Mouse (Mus musculus) liver, adult 2 months (tissue): ENCODE measurements around the gene Zic5. TPM values are rescaled to one million over a fixed set of nuclear protein-coding genes. Genes with fewer than 3 reads are reported as not detected.
"Not testable (repeated sequence)": the region's sequence is repeated elsewhere in the genome, so short reads cannot be mapped to it uniquely, and the experiment has no call there.

Experiments used
- DNase-seq: peaks from one replicate; pipeline ENCODE4 v3.0.0-alpha.2; 2011; ENCODE audit warnings: low read depth, low spot score; ENCODE audit errors: extremely low read depth
- H3K27ac ChIP-seq: fragments of 200-500 bp; replicated peaks from 2 replicates; pipeline ENCODE4 v1.5.1; 2012; ENCODE audit warnings: low read depth, mild to moderate bottlenecking, control low read depth, inconsistent platforms, low read length; ENCODE audit not compliant: insufficient read depth
- H3K27me3 ChIP-seq: fragments of 200-500 bp; 2 replicates; pipeline ENCODE4 v1.6.1; 2012; ENCODE audit warnings: mild to moderate bottlenecking, moderate library complexity, low read length, inconsistent platforms; ENCODE audit not compliant: control insufficient read depth, insufficient read depth
- H3K36me3 ChIP-seq: fragments of 200-500 bp; 2 replicates; pipeline ENCODE4 v1.6.1; 2012; ENCODE audit warnings: low read length, inconsistent platforms; ENCODE audit not compliant: control insufficient read depth, insufficient read depth
- H3K4me1 ChIP-seq: fragments of 200-500 bp; 2 replicates; pipeline ENCODE4 v1.6.1; 2011; ENCODE audit warnings: low read length; ENCODE audit not compliant: control insufficient read depth, insufficient read depth
- H3K4me3 ChIP-seq: fragments of 200-500 bp; 2 replicates; pipeline ENCODE4 v1.5.1; 2011; ENCODE audit warnings: low read depth, mild to moderate bottlenecking, control low read depth, low read length, moderate library complexity; ENCODE audit not compliant: insufficient read depth
- H3K79me2 ChIP-seq: fragments of 200-500 bp; 2 replicates; pipeline ENCODE4 v1.6.1; 2012; ENCODE audit warnings: inconsistent platforms, mild to moderate bottlenecking, low read length, moderate library complexity; ENCODE audit not compliant: control insufficient read depth, insufficient read depth
- H3K9ac ChIP-seq: fragments of 200-500 bp; 2 replicates; pipeline ENCODE4 v1.6.1; 2012; ENCODE audit warnings: low read depth, mild to moderate bottlenecking, control low read depth, inconsistent platforms, low read length
- CTCF ChIP-seq: fragments of 200-500 bp; IDR thresholded peaks from 2 replicates; pipeline ENCODE4 v1.5.1; 2011; ENCODE audit warnings: low read depth, low read length, control low read depth
- POLR2A ChIP-seq: fragments of 200-500 bp; IDR thresholded peaks from 2 replicates; pipeline ENCODE4 v1.6.1; 2011; ENCODE audit warnings: low read length, control low read depth; ENCODE audit not compliant: insufficient read depth; ENCODE audit errors: extremely low read depth
- WGBS: fragments of 180-500 bp; shearing (Covaris S2); methylation state at CpG from one replicate; pipeline ENCODE4 v1.1.7; 2018; 5-methylcytosine and 5-hydroxymethylcytosine counted together
- polyA plus RNA-seq: library from polyadenylated mRNA; depleted of rRNA; stranded (reverse); fragments of >200 nt; gene quantifications from 2 replicates; pipeline ENCODE4 v1.2.3, GENCODE M21; 2012
- total RNA-seq: library from RNA; depleted of rRNA; stranded (reverse); fragments of >200 nt; gene quantifications from 2 replicates; pipeline ENCODE4 v1.2.3, GENCODE M21; 2014

Gene Zic5
- total and polyA plus RNA-seq, 2 experiments: not detected

DNA sequence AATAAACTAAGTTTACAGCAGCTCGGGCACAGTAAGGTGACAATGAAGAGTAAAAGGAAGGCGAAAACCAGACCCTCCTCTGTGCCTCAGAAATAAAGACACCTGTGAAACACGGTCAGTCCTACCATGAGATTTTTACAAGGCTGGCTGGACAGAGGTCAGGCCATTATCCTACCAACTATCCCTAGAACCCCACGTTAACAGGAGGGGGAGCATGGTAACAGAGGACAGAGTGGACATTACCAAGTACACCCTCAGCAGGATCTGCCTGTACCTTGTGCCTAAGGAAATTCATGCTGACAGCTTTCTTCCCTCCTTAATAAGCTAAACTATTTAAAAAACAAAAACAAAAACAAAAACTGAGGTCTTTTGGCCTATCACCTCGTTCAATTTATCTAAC, 5.3 kb downstream of the Zic5 start:
- 79% methylated on average over 5 of the region's 5 CpGs for WGBS
- no peaks in the 10 kb centered on the region for H3K79me2 ChIP-seq
- TF ChIP-seq CTCF (no peak), POLR2A (no peak)
- peaks cover 20% of the 10 kb centered on the region for H3K27me3 ChIP-seq
- no peak overlapping the region for H3K9ac ChIP-seq
- no peak overlapping the region for H3K27ac ChIP-seq
- DNase-seq: no peak
- peaks cover 3% of the 10 kb centered on the region; the same call in 1 of the 2 replicates for H3K4me1 ChIP-seq
- H3K36me3 ChIP-seq: no peaks in the 10 kb centered on the region
- H3K4me3 ChIP-seq: no peak overlapping the region

DNA sequence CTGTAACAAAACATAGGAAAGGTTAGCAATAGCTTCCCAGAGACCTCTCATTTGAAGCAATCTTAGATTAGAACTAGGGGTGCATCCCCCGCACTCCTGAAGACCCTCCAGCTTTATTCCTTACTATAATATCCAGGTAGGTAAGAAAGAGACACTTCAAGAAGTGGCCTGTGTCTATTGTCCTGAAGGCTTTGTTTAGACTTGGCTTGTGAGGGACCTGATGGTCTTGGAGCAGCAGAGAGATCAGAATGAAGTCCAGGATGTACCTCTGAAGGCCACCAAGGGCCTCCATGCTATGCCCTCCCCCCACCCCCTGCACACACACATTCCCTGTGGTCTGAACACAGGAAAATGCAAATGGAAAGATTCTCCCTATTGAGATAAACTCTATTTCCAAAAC, 5.7 kb downstream of the Zic5 start:
- no peak for TF ChIP-seq POLR2A
- no peak overlapping the region for H3K27ac ChIP-seq
- H3K36me3 ChIP-seq: no peaks in the 10 kb centered on the region
- H3K4me3 ChIP-seq: no peak overlapping the region
- WGBS: 94% methylated on average over 1 of the region's 1 CpGs
- peaks cover 15% of the 10 kb centered on the region for H3K27me3 ChIP-seq
- no peak for DNase-seq
- peaks cover 3% of the 10 kb centered on the region; the same call in 1 of the 2 replicates for H3K4me1 ChIP-seq
- no peaks in the 10 kb centered on the region for H3K79me2 ChIP-seq
- H3K9ac ChIP-seq: no peak overlapping the region

DNA sequence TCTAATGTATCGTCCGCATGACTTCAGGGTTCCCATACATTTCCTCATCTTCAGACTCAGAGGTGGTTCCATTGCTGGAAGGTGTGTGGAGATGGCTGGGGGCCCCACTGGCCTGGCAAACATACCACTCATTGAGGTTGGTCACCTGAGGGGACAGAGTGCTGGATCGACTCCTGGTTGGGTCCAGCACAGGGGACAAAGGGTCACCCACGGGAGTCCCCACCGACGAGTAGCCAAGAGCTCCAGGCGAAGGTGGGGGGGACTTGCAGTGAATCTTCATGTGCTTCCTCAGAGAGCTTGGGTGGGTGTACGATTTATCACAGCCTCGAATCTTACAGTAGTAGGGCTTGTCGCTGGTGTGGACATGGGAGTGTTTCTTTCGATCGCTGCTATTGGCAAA, 6.1 kb downstream of the Zic5 start:
- H3K4me3 ChIP-seq, H3K9ac ChIP-seq, DNase-seq, H3K27ac ChIP-seq, H3K4me1 ChIP-seq, H3K36me3 ChIP-seq, H3K79me2 ChIP-seq: not testable (repeated sequence)
- H3K27me3 ChIP-seq: peaks cover 11% of the 10 kb centered on the region
- 76% methylated on average over 10 of the region's 12 CpGs for WGBS

DNA sequence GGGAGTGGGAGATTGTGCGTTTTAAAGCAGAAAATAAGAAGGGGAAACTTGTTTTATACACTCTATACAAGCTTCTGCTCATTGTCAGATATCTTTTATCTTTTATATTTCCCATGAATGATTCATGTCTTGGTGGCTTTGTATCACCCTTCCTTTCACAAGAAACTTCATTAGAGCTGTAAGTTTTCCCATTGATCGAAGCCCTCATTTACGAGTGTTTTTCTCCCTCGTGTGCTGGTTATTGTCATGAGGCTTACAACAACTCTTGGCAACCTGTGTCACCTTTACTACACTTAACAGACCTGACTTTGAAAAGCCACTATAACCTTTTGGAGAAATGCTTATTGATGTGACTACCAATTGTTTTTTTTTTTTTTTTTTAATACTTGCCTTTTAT, 9.9 kb downstream of the Zic5 start:
- Histone ChIP-seq H3K27me3 (peaks cover 15% of the 10 kb centered on the region; the same call in 1 of the 2 replicates), H3K4me3 (no peak overlapping the region), H3K27ac (no peak overlapping the region), H3K36me3 (no peaks in the 10 kb centered on the region), H3K4me1 (no peaks in the 10 kb centered on the region; the same call in 1 of the 2 replicates), H3K79me2 (no peaks in the 10 kb centered on the region), H3K9ac (no peak overlapping the region)
- DNase-seq: no peak
- TF ChIP-seq CTCF (no peak), POLR2A (no peak)
- WGBS: 85% methylated on average over 4 of the region's 4 CpGs

DNA sequence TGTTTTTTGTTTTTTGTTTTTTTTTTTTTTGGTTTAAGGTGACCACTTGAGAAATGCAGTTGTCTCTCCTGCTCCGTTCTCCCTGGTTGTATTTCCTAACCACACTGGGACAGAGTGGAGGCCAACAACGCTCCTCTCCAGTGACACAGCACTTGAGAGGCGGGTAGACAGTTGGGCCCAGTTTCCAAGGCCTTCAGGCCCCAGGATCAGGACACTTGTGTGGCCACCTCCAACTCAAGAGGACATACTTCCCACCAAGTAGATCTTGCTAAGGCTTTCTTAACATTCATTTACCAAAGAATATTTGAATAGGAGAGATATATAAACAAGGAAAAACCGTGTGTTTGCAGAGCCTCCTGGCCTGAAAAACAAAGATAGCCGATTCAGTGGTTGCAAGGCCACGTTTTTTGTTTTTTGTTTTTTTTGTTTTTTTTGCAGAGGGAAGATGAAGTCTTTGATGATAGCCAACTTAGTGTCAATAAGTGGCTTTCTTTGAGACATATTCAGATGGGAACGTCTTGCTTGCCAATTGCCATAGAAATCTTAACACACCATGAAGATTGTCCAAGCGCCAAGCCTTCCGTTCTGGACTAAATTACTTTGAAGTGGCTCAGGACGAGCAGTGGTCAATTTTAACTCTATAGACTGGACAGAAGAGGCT, 10.4 kb downstream of the Zic5 start:
- 73% methylated on average over 10 of the region's 10 CpGs for WGBS
- Histone ChIP-seq H3K4me3 (no peak overlapping the region), H3K4me1 (no peaks in the 10 kb centered on the region; the same call in 1 of the 2 replicates), H3K27ac (no peak overlapping the region), H3K9ac (no peak overlapping the region), H3K27me3 (peaks cover 15% of the 10 kb centered on the region; the same call in 1 of the 2 replicates), H3K36me3 (no peaks in the 10 kb centered on the region), H3K79me2 (no peaks in the 10 kb centered on the region)
- DNase-seq: no peak
- TF ChIP-seq CTCF (no peak), POLR2A (no peak)

DNA sequence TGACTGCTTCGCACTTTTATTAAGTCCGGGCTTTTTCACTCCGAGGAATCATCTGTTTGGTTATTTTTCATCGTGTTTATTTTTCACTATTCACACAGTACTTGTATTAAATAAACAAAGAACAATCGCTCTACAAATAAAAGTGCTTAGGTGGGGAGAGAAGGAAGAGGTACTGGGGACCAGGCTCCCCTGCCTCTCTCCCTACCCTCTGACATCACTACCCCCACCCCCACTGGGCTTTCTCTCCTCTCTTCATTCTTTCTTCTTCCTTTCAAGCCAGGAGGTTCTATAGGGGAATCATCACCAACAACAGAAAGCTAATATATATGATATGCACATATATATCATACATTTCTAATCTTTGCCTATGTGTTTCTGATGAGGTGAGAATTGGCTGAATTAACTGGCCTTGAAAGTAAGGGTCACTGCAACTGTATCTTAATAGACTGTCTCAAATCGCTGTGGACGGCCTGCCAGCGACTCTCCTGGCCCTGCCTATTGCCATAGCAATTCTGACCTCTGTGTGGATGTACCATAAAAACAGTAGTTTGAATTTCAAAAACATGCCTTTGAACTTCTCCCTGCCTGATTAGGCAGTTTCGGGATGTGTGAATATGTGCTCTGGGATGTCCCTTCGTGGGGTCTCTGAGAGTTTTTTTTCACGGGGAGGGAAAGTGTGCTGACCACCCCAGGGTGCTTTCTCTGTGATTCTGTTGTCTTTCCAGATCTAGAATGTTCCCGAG, 11.3 kb downstream of the Zic5 start:
- DNase-seq: no peak
- H3K4me1 ChIP-seq: no peaks in the 10 kb centered on the region; the same call in 1 of the 2 replicates
- no peaks in the 10 kb centered on the region for H3K79me2 ChIP-seq
- H3K4me3 ChIP-seq: no peak overlapping the region
- no peak for TF ChIP-seq POLR2A
- no peak for TF ChIP-seq CTCF
- H3K27me3 ChIP-seq: peaks cover 15% of the 10 kb centered on the region; the same call in 1 of the 2 replicates
- 27% methylated on average over 12 of the region's 12 CpGs for WGBS
- no peak overlapping the region for H3K27ac ChIP-seq
- no peak overlapping the region for H3K9ac ChIP-seq
- H3K36me3 ChIP-seq: no peaks in the 10 kb centered on the region
